Mouse (Mus musculus) MEL (cell line): ENCODE data around the gene Xcr1.

Experiments
- BHLHE40 ChIP-seq: IDR thresholded peaks from 2 replicates; pipeline ENCODE4 v1.6.1; 2012; ENCODE audit warnings: low read depth, mild to moderate bottlenecking, inconsistent platforms, low read length, improper control_type of control experiment, borderline replicate concordance
- CTCF ChIP-seq, 3 experiments: IDR thresholded peaks in 2 of 3; conservative IDR thresholded peaks in 1 of 3; 2 replicates each; pipeline ENCODE4 v1.5.1; 2011 to 2012; ENCODE audit warnings: low read length in 3 of 3, low read depth in 2 of 3, mild to moderate bottlenecking in 2 of 3, improper control_type of control experiment in 1 of 3, inconsistent platforms in 1 of 3, mixed read lengths in 1 of 3, moderate library complexity in 1 of 3; ENCODE audit not compliant: control insufficient read depth in 1 of 3, insufficient read depth in 1 of 3, poor library complexity in 1 of 3, severe bottlenecking in 1 of 3
- ELF1 ChIP-seq: IDR thresholded peaks from 2 replicates; pipeline ENCODE4 v1.6.1; 2014; ENCODE audit warnings: low read depth, mild to moderate bottlenecking, inconsistent platforms, low read length, improper control_type of control experiment, moderate library complexity
- EP300 ChIP-seq, 2 experiments: IDR thresholded peaks; 2 replicates each; pipeline ENCODE4 v1.6.1; 2011; ENCODE audit warnings: improper control_type of control experiment in 2 of 2, low read length in 2 of 2, low read depth in 1 of 2, mild to moderate bottlenecking in 1 of 2
- POLR2A ChIP-seq, 2 experiments: IDR thresholded peaks; 2 replicates each; pipeline ENCODE4 v1.6.1; 2011 to 2012; ENCODE audit warnings: low read length in 2 of 2, mild to moderate bottlenecking in 2 of 2, control low read depth in 1 of 2, improper control_type of control experiment in 1 of 2, low read depth in 1 of 2, moderate library complexity in 1 of 2; ENCODE audit not compliant: control insufficient read depth in 1 of 2, insufficient read depth in 1 of 2, poor library complexity in 1 of 2
- POLR2AphosphoS2 ChIP-seq: IDR thresholded peaks from 2 replicates; pipeline ENCODE4 v1.6.1; 2011; ENCODE audit warnings: low read length, improper control_type of control experiment
- TAL1 ChIP-seq: IDR thresholded peaks from 2 replicates; pipeline ENCODE4 v1.6.1; 2012; ENCODE audit warnings: mild to moderate bottlenecking, inconsistent platforms, low read length, moderate library complexity, mixed read lengths
- TBP ChIP-seq: IDR thresholded peaks from 2 replicates; pipeline ENCODE4 v1.8.0; 2011; ENCODE audit warnings: low read depth, low read length, improper control_type of control experiment

DNA sequence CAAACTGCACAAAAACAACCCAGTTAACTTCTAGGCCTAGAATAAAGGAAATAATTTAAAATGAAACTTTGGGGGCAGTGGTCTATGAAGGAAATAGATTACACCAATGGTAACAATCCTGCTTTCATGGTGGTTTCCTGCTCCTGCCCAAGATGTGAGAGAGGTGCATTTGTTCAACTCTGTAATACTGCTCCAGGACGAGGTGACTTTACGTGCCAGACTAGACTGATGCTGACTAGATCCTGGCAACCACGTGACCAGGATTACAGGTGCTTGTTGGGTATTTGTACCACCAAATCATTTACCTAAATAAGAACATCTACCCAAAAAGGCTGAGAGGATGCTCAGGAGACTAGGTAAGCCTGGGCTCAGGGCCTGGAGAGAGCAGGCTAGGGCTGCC, 50.0 kb downstream of the Xcr1 start:
- no peak for TF ChIP-seq CTCF (IDR thresholded peaks at IDR 0.05 in 2 of 3, conservative IDR thresholded peaks at IDR 0.05 in 1 of 3; ENCODE audit: control insufficient read depth in 1 of 3, insufficient read depth in 1 of 3, low read depth in 2 of 3, low read length in 3 of 3, poor library complexity in 1 of 3, severe bottlenecking in 1 of 3)
- no peak for TF ChIP-seq POLR2A (IDR thresholded peaks at IDR 0.05; ENCODE audit: control insufficient read depth in 1 of 2, insufficient read depth in 1 of 2, low read depth in 1 of 2, low read length in 2 of 2, poor library complexity in 1 of 2)
- no peak for TF ChIP-seq EP300 (IDR thresholded peaks at IDR 0.05; ENCODE audit: low read depth in 1 of 2, low read length in 2 of 2)
- no peak for TF ChIP-seq BHLHE40
- TF ChIP-seq TAL1, result no peak
- no peak for TF ChIP-seq TBP
- TF ChIP-seq POLR2AphosphoS2, result no peak
- TF ChIP-seq ELF1, result no peak
